ENCODE assay signal across 19 mouse cellular contexts in genomic region chr4:137449715-137450114, GRCm38 (mm10). TPM values are rescaled to one million over a fixed set of nuclear protein-coding genes. Genes with fewer than 3 reads are reported as not detected.
DNase-seq lines count a peak whose midpoint lies in the region; ATAC-seq lines count a peak whose summit lies in the region.
"Had no signal": no experiment of that assay in that cellular context is flagged by ENCODE, and none has a peak within 500 bp of the region (broad histone marks: within the 10 kb centered on the region; RNA-seq: fewer than 3 reads in every experiment).

No protein-coding gene starts in this region.

- peak; percentile 34 for DNase-seq in 3134 (ENCODE audit: extremely low read depth, insufficient read length, low spot score)
- peak; percentile 64 for DNase-seq in 3T3-L1 (ENCODE audit: low read depth, low spot score)
- peak; percentile 57 for DNase-seq in gastrocnemius, postnatal 10 days
- peak; percentile 27 for DNase-seq in heart, postnatal 25 days (ENCODE audit: low spot score)
- DNase-seq in urinary bladder, adult 2 months (ENCODE audit: low spot score): no peak
- no peak for DNase-seq in testis, postnatal 14 days (ENCODE audit: low spot score)
- no peak for DNase-seq in adrenal gland, adult (ENCODE audit: inconsistent age in 2 of 2, low spot score in 1 of 2)
- DNase-seq: cerebellum, adult 2 months; kidney, postnatal 4 days; lung, postnatal 14 days; retina, postnatal 1 day had no signal

- ATAC-seq in megakaryocyte, adult 5-6 weeks (ENCODE audit: poor library complexity, severe bottlenecking): no peak
- ATAC-seq: midbrain, embryonic 15.5 days had no signal

- intact Hi-C loops in heart, postnatal 25 days (cut with DNase I): loop anchor here (2.0 to 5.0 kb wide), 2 partner anchors 19 to 53 kb away; partner anchors contain the start of gene Hspg2

RNA-seq across cellular contexts. Expression of gene 1700013G24Rik, which starts 3.4 kb away (rescaled TPM):
- not detected for total RNA-seq in gastrocnemius, postnatal 10 days (2021)
- not detected for total RNA-seq in heart, postnatal 25 days (2021)
- polyA plus RNA-seq in urinary bladder, adult 2 months (2012; rRNA removed): not detected in 2 replicates
- total RNA-seq in megakaryocyte, adult 5-6 weeks (2015): not detected in 2 replicates
- not detected in 2 replicates for total RNA-seq in megakaryocyte, adult 5-6 weeks (2017)
- total RNA-seq: heart, postnatal 14 days; left cerebral cortex, postnatal 14 days had no signal
- polyA plus RNA-seq: cerebellum, adult 2 months; forebrain, embryonic 12.5 days; intestine, embryonic 14.5 days; liver, embryonic 14.5 days; midbrain, embryonic 15.5 days; neural tube, embryonic 13.5 days had no signal

RNA-seq across cellular contexts. Expression of gene Hspg2, which starts 18.9 kb away (rescaled TPM):
- 100 to 1,000 TPM; 256 to 295 TPM for total RNA-seq in gastrocnemius, postnatal 10 days (2021)
- total RNA-seq in heart, postnatal 25 days (2021): 100 to 1,000 TPM; 249 to 297 TPM
- polyA plus RNA-seq in urinary bladder, adult 2 months (2012; rRNA removed): 35.5 and 115 TPM in 2 replicates
- total RNA-seq in megakaryocyte, adult 5-6 weeks (2015): under 0.01 TPM in 1 of 2 replicates, not detected in the other
- total RNA-seq in megakaryocyte, adult 5-6 weeks (2017): 0.04 TPM in 2 replicates

RNA-seq across cellular contexts. Expression of gene Cela3b, which starts 19.4 kb away (rescaled TPM):
- total RNA-seq in gastrocnemius, postnatal 10 days (2021): not detected
- not detected for total RNA-seq in heart, postnatal 25 days (2021)
- polyA plus RNA-seq in urinary bladder, adult 2 months (2012; rRNA removed): 0.34 TPM in 1 of 2 replicates, not detected in the other
- 0.30 TPM in 1 of 2 replicates, not detected in the other for total RNA-seq in megakaryocyte, adult 5-6 weeks (2015)
- total RNA-seq in megakaryocyte, adult 5-6 weeks (2017): 1.7 TPM in 1 of 2 replicates, not detected in the other
- total RNA-seq: heart, postnatal 14 days; left cerebral cortex, postnatal 14 days had no signal
- polyA plus RNA-seq: cerebellum, adult 2 months; forebrain, embryonic 12.5 days; midbrain, embryonic 15.5 days; neural tube, embryonic 13.5 days had no signal

RNA-seq across cellular contexts. Expression of gene Cela3a, which starts 40.1 kb away (rescaled TPM):
- total RNA-seq in gastrocnemius, postnatal 10 days (2021): not detected
- not detected for total RNA-seq in heart, postnatal 25 days (2021)
- polyA plus RNA-seq in urinary bladder, adult 2 months (2012; rRNA removed): not detected in 2 replicates
- not detected in 2 replicates for total RNA-seq in megakaryocyte, adult 5-6 weeks (2015)
- total RNA-seq in megakaryocyte, adult 5-6 weeks (2017): not detected in 2 replicates
- total RNA-seq: heart, postnatal 14 days; left cerebral cortex, postnatal 14 days had no signal
- polyA plus RNA-seq: cerebellum, adult 2 months; forebrain, embryonic 12.5 days; intestine, embryonic 14.5 days; liver, embryonic 14.5 days; midbrain, embryonic 15.5 days; neural tube, embryonic 13.5 days had no signal

Comparison
In these comparisons a context has a peak if more than half of its experiments do, and no peak if none do; other contexts are left out.
1. DNase-seq: peak in 3134 (single experiment), 3T3-L1 (single experiment), gastrocnemius, postnatal 10 days (single experiment) and heart, postnatal 25 days (single experiment); none in urinary bladder, adult 2 months (single experiment), testis, postnatal 14 days (single experiment) and adrenal gland, adult (0 of 2).
2. RNA of gene Hspg2, which starts 18.9 kb away (total RNA-seq): 249 to 297 TPM in heart, postnatal 25 days and 256 to 295 TPM in gastrocnemius, postnatal 10 days; under 0.01 to 0.04 TPM in megakaryocyte, adult 5-6 weeks; every median in the first group is over 100 times any median in the second.